ENCODE assay signal across 26 mouse cellular contexts in genomic region chr2:53474455-53474854, GRCm38 (mm10).
"Had no signal": no experiment of that assay in that cellular context is flagged by ENCODE, and none has a peak within 500 bp of the region (broad histone marks: within the 10 kb centered on the region; RNA-seq: fewer than 3 reads in every experiment).

No protein-coding gene starts in this region.

- H3K27ac ChIP-seq: heart, adult 2 months; heart, embryonic 13.5 days; heart, embryonic 15.5 days; hindbrain, embryonic 13.5 days; hindbrain, embryonic 15.5 days; hindbrain, postnatal 0 days; kidney, embryonic 15.5 days; kidney, postnatal 0 days; limb, embryonic 10.5 days; limb, embryonic 12.5 days; liver, embryonic 13.5 days; liver, embryonic 15.5 days had no signal

- ATAC-seq: hindbrain, postnatal 0 days; intestine, embryonic 16.5 days had no signal

- H3K4me3 ChIP-seq: heart, adult 2 months; heart, embryonic 13.5 days; heart, embryonic 15.5 days; hindbrain, embryonic 13.5 days; hindbrain, embryonic 15.5 days; kidney, embryonic 15.5 days; limb, embryonic 10.5 days; limb, embryonic 12.5 days; liver, embryonic 13.5 days; liver, embryonic 15.5 days had no signal

- H3K9ac ChIP-seq: heart, embryonic 13.5 days; heart, embryonic 15.5 days; hindbrain, embryonic 13.5 days; hindbrain, embryonic 15.5 days; kidney, embryonic 15.5 days; limb, embryonic 12.5 days; liver, embryonic 13.5 days; liver, embryonic 15.5 days had no signal

- H3K9me3 ChIP-seq: heart, embryonic 13.5 days; heart, embryonic 15.5 days; hindbrain, embryonic 13.5 days; hindbrain, embryonic 15.5 days; kidney, embryonic 15.5 days; limb, embryonic 10.5 days; limb, embryonic 12.5 days; liver, embryonic 13.5 days; liver, embryonic 15.5 days had no signal

- H3K27me3 ChIP-seq: heart, embryonic 13.5 days; heart, embryonic 15.5 days; hindbrain, embryonic 13.5 days; hindbrain, embryonic 15.5 days; kidney, embryonic 15.5 days; limb, embryonic 12.5 days; liver, embryonic 13.5 days; liver, embryonic 15.5 days had no signal

- H3K4me1 ChIP-seq: heart, embryonic 13.5 days; heart, embryonic 15.5 days; hindbrain, embryonic 13.5 days; hindbrain, embryonic 15.5 days; kidney, embryonic 15.5 days; limb, embryonic 10.5 days; limb, embryonic 12.5 days; liver, embryonic 13.5 days; liver, embryonic 15.5 days had no signal

- H3K36me3 ChIP-seq: heart, embryonic 13.5 days; heart, embryonic 15.5 days; hindbrain, embryonic 13.5 days; hindbrain, embryonic 15.5 days; kidney, embryonic 15.5 days; limb, embryonic 10.5 days; limb, embryonic 12.5 days; liver, embryonic 13.5 days; liver, embryonic 15.5 days had no signal

- DNase-seq: gastrocnemius, postnatal 14 days; gastrocnemius, postnatal 36 days; heart, adult 11 months; heart, adult 2 months; heart, postnatal 14 days; heart, postnatal 36 days; kidney, adult 11 months; kidney, adult 2 months; kidney, adult 9 months; kidney, postnatal 14 days; kidney, postnatal 36 days; layer of hippocampus, adult 9-11 months; layer of hippocampus, postnatal 36 days; liver; liver, embryonic 13.5 days had no signal
